8 mouse cellular contexts compared by ENCODE assay signal in the genomic region with DNA sequence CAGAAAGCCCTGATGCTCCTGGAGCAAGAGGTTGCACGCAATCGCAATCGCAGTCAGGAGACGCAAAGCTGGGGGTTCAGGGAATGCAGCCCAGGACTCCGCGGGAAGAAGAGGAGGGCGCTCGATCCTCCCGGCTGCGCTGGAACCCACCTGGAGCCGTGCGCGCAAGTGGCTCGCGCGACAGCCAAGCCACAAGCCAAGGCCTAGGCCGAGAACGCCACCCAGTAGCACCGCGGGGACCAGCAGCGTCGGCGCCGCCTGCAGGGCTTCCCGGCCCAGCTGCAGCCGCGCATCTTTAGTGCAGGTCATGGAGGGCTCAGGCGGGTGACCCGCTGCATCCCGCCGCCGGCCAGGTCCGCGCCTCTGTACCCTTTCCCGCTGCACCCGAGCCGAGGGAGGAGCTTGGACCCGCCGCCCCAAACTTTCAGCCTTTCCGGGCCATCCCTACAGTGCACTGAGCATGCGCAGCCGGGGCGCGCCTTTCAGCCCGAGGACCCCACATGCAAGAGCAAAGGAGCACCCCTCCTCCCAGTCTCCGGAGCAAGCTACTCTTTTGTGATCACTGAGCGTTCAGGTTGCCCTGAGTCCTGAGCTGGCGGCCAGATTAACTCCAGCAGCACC. TPM values are rescaled to one million over a fixed set of nuclear protein-coding genes. Genes with fewer than 3 reads are reported as not detected.
A peak's percentile ranks its signal among the peaks of the same experiment; 100 is the strongest.
DNase-seq lines count a peak whose midpoint lies in the region; ATAC-seq and TF ChIP-seq lines count a peak whose summit lies in the region.

A gene (minus strand): TSS at position 410 of the 621 bp plus-strand sequence.

- H3K36me3 ChIP-seq in liver, adult 2 months (ENCODE audit: control insufficient read depth, insufficient read depth, low read length), result no peaks in the 10 kb centered on the region
- H3K36me3 ChIP-seq in neural tube, embryonic 11.5 days (ENCODE audit: control insufficient read depth, insufficient read depth, low read length), result no peaks in the 10 kb centered on the region; the same call in 1 of the 2 replicates

- ATAC-seq in neural tube, embryonic 11.5 days (ENCODE audit: insufficient read depth, low FRiP score, low TSS enrichment), result peak; percentile 80

- no peaks in the 10 kb centered on the region for H3K9me3 ChIP-seq in neural tube, embryonic 11.5 days (ENCODE audit: control insufficient read depth, low read length)

- no peak within 1 kb of the TSS for H3K27ac ChIP-seq in liver, adult 2 months (replicated peaks; ENCODE audit: insufficient read depth, low read depth, low read length)
- H3K27ac ChIP-seq in neural tube, embryonic 11.5 days (ENCODE audit: low read depth, low read length), result no peak within 1 kb of the TSS

- peaks cover 5% of the 10 kb centered on the region for H3K27me3 ChIP-seq in liver, adult 2 months (ENCODE audit: control insufficient read depth, insufficient read depth, low read length)
- H3K27me3 ChIP-seq in neural tube, embryonic 11.5 days (ENCODE audit: control insufficient read depth, insufficient read depth, low read length), result no peaks in the 10 kb centered on the region

- peak within 1 kb of the TSS; percentile 83 for H3K4me2 ChIP-seq in neural tube, embryonic 11.5 days (ENCODE audit: low read depth)

- no peak for TF ChIP-seq CTCF in liver, adult 2 months (IDR thresholded peaks at IDR 0.05; ENCODE audit: low read depth, low read length)

- peak within 1 kb of the TSS; percentile 59 for H3K4me3 ChIP-seq in liver, adult 2 months (ENCODE audit: insufficient read depth, low read depth, low read length)
- H3K4me3 ChIP-seq in neural tube, embryonic 11.5 days (ENCODE audit: low read depth, low read length), result peak within 1 kb of the TSS; percentile 69

- 3% methylated on average over 48 of the region's 48 CpGs for WGBS in liver, adult 2 months
- WGBS in neural tube, embryonic 11.5 days, result under 1% methylated on average over 48 of the region's 48 CpGs

- H3K4me1 ChIP-seq in liver, adult 2 months (ENCODE audit: control insufficient read depth, insufficient read depth, low read length), result no peaks in the 10 kb centered on the region
- H3K4me1 ChIP-seq in neural tube, embryonic 11.5 days (ENCODE audit: control insufficient read depth, insufficient read depth, low read length), result peaks cover 24% of the 10 kb centered on the region

- no peak for TF ChIP-seq POLR2A in liver, adult 2 months (IDR thresholded peaks at IDR 0.05; ENCODE audit: extremely low read depth, insufficient read depth, low read length)

- DNase-seq in left cerebral cortex, adult 18-20 months (ENCODE audit: low spot score in 2 of 2), result peak; percentile 35 to 37
- DNase-seq in left cerebral cortex, adult 11 months (ENCODE audit: low spot score), result no peak
- peak; percentile 85 for DNase-seq in embryo, embryonic 9.5 days (ENCODE audit: extremely low spot score)
- DNase-seq in heart, adult 18-20 months, result peak; percentile 81 to 86
- peak; percentile 79 for DNase-seq in kidney, adult 11 months
- no peak for DNase-seq in liver, adult 2 months (ENCODE audit: extremely low read depth, low read depth, low spot score)
- DNase-seq in neural tube, embryonic 11.5 days (ENCODE audit: low spot score), result peak; percentile 88
- DNase-seq in urinary bladder, postnatal 25 days (ENCODE audit: low spot score), result peak; percentile 68

- no peaks in the 10 kb centered on the region for H3K79me2 ChIP-seq in liver, adult 2 months (ENCODE audit: control insufficient read depth, insufficient read depth, low read length)

- H3K9ac ChIP-seq in liver, adult 2 months (ENCODE audit: low read depth, low read length), result peak within 1 kb of the TSS; percentile 56
- peak within 1 kb of the TSS; percentile 76 for H3K9ac ChIP-seq in neural tube, embryonic 11.5 days (ENCODE audit: low read length)

RNA-seq across cellular contexts. Expression of the gene that starts here (rescaled TPM):
- total RNA-seq in left cerebral cortex, adult 18-20 months (2021), result 10 to 100 TPM in 1 of 2 experiments, 1 to 10 TPM in 1; 9.5 to 10.7 TPM
- 1 to 10 TPM; 5.1 to 6.0 TPM for total RNA-seq in heart, adult 18-20 months (2021)
- 4.2 and 5.6 TPM in 2 replicates for total RNA-seq in liver, adult 2 months (2014; rRNA removed)
- 2.3 and 5.9 TPM in 2 replicates for polyA plus RNA-seq in liver, adult 2 months (2012; rRNA removed)
- 12.9 and 13.6 TPM in 2 replicates for polyA plus RNA-seq in neural tube, embryonic 11.5 days (2014; fragmentation: Nextera tagmentation; extraction: Ambion mirVana)

Comparison
In these comparisons a context has a peak if more than half of its experiments do, and no peak if none do; other contexts are left out.
1. DNase-seq: peak in left cerebral cortex, adult 18-20 months (2 of 2), embryo, embryonic 9.5 days (single experiment), heart, adult 18-20 months (2 of 2), kidney, adult 11 months (single experiment), neural tube, embryonic 11.5 days (single experiment) and urinary bladder, postnatal 25 days (single experiment); none in left cerebral cortex, adult 11 months (single experiment) and liver, adult 2 months (single experiment).